Mouse (Mus musculus) gastrocnemius, postnatal 14 days (tissue): ENCODE results near the gene Rpl19. TPM values are rescaled to one million over a fixed set of nuclear protein-coding genes. Genes with fewer than 3 reads are reported as not detected.

Experiments
- DNase-seq: peaks from one replicate; pipeline ENCODE4 v3.0.0; 2021; ENCODE audit warnings: mixed read lengths
- intact Hi-C: fragments of 180-260 bp; cut with DNase I; formaldehyde crosslinking; loops from one replicate; pipeline ENCODE4 v1.15.1; 2025; ENCODE audit warnings: low total_unique reads
- long read RNA-seq, 2 experiments: library from polyadenylated mRNA; stranded (forward); transcript quantifications; one replicate each; pipeline ENCODE4 v2.0.0; 2021
- total RNA-seq, 2 experiments: library from RNA; stranded (reverse); gene quantifications; 2 replicates each; pipeline ENCODE4 v1.2.3; 2021

Rpl19 gene
- total RNA-seq, result 100 to 1,000 TPM; 628 to 686 TPM
- long read RNA-seq, experiment 1, transcript Rpl19-202 (6 exons, 737 nt), result minor isoform, 9 of 223 reads
- long read RNA-seq, experiment 1, transcript Rpl19-201 (6 exons, 751 nt), result major isoform, 202 of 223 reads
- long read RNA-seq, experiment 1, partial matches to known transcripts, result 8 of 223 reads
- long read RNA-seq, experiment 1, other reads (novel, unspliced or antisense), result 4 of 223 reads
- long read RNA-seq, experiment 2, transcript Rpl19-201 (6 exons, 751 nt), result major isoform, 268 of 300 reads
- long read RNA-seq, experiment 2, partial matches to known transcripts, result 26 of 300 reads
- long read RNA-seq, experiment 2, other reads (novel, unspliced or antisense), result 2 of 300 reads

- intact Hi-C loops, result no loop called here
- DNase-seq, result peak; percentile 94
These were observed at the start of gene Rpl19 for GRCm38 (mm10) chr11:98026570-98027296. Gene Rpl19 (plus strand): TSS chr11:98026710.

GRCm38 (mm10) chr11:97977797-97978196, 48.7 kb upstream of the Rpl19 start:
- intact Hi-C loops, result loop anchor here (5.0 kb wide), 1 partner anchor 40 kb away; no protein-coding TSS in a partner anchor
- no peak for DNase-seq

DNA sequence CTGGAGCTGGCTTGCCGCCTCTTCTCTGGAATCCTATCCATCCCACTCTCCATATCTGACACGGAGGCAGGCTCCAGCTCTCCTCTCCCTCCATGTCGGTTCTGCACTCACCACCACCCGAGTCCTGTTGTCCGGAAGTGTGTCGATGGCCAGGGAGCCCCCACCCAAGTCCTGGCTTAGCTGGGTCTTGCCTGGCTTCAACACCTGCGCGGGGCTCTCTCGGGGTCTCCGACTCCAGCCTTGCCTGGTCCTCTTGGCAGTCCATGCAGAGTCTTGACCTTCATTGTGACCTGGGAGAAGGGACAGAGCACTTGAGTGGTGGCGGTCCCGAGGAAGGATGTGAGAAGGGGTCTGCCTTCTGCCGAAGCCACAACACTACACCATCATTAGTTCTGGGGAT, 48.1 kb upstream of the Rpl19 start:
- intact Hi-C loops, result loop anchor here (5.0 kb wide), 1 partner anchor 41 kb away; no protein-coding TSS in a partner anchor
- DNase-seq, result no peak

GRCm38 (mm10) chr11:97979824-97980495, 46.5 kb upstream of the Rpl19 start:
- intact Hi-C loops, result loop anchor here (5.0 kb wide), 1 partner anchor 43 kb away; no protein-coding TSS in a partner anchor
- DNase-seq, result no peak

DNA sequence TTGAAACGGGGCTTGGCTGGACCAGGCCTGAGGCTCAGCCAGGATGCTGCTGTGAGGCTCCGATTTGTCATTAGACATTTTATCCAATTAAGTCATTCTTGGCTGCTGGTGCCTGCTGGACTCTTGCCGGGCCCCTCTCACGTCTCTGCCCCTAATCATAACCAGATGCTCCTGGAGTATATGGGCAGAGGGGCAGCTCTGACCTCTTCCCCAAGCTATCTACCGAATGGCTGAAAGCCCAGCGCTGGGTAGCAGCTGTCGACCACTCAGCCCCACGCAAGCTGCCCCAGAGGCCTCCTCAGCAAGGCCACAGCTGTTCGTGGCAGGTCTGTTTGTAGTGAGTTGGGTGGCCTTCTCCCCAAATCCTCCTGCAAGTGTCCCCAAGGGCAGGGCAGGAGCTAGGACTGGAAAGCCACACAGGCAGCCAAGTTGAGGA, 46.0 kb upstream of the Rpl19 start:
- peak; percentile 77 for DNase-seq
- intact Hi-C loops, result no loop called here

- intact Hi-C loops, result no loop called here
- no peak for DNase-seq
These were observed 43.8 kb upstream of the Rpl19 start for GRCm38 (mm10) chr11:97982721-97983120.

GRCm38 (mm10) chr11:97983506-97983905, 43.0 kb upstream of the Rpl19 start:
- no peak for DNase-seq
- intact Hi-C loops, result no loop called here

- no peak for DNase-seq
- intact Hi-C loops, result no loop called here
These were observed 42.5 kb upstream of the Rpl19 start for GRCm38 (mm10) chr11:97983983-97984382.

GRCm38 (mm10) chr11:97985727-97986677, 40.5 kb upstream of the Rpl19 start, which contains the start of gene Plxdc1:
Gene Plxdc1 (minus strand): TSS chr11:97986444.
- peak; percentile 58 for DNase-seq

GRCm38 (mm10) chr11:97986738-97987465, 39.6 kb upstream of the Rpl19 start:
- intact Hi-C loops, result loop anchor here (1.0 kb wide), 1 partner anchor 88 kb away; no protein-coding TSS in a partner anchor

More at GRCm38 (mm10) chr11:97985727-97986677, 40.5 kb upstream of the Rpl19 start, which contains the start of gene Plxdc1:
- intact Hi-C loops, result no loop called here

GRCm38 (mm10) chr11:97987551-97988526, 38.7 kb upstream of the Rpl19 start:
- DNase-seq, result peak; percentile 94
- intact Hi-C loops, result loop anchor here (1.0 kb wide), 1 partner anchor 89 kb away; no protein-coding TSS in a partner anchor

More at GRCm38 (mm10) chr11:97986738-97987465, 39.6 kb upstream of the Rpl19 start:
- no peak for DNase-seq

- intact Hi-C loops, result no loop called here
- peak; percentile 82 for DNase-seq
These were observed 37.9 kb upstream of the Rpl19 start for GRCm38 (mm10) chr11:97988530-97989096.

GRCm38 (mm10) chr11:97994539-97995100, 31.9 kb upstream of the Rpl19 start:
- DNase-seq, result peak; percentile 80
- intact Hi-C loops, result no loop called here

- intact Hi-C loops, result no loop called here
- DNase-seq, result peak; percentile 69
These were observed 30.8 kb upstream of the Rpl19 start, which contains the start of gene Arl5c for GRCm38 (mm10) chr11:97995564-97996288. Gene Arl5c (minus strand): TSS chr11:97996181.

GRCm38 (mm10) chr11:97996691-97997090, 29.8 kb upstream of the Rpl19 start:
- DNase-seq, result no peak
- intact Hi-C loops, result no loop called here
